In genomic region chr13:58157447-58158098, GRCm38 (mm10) we compare ENCODE assay signal across 8 mouse cellular contexts. TPM values are rescaled to one million over a fixed set of nuclear protein-coding genes. Genes with fewer than 3 reads are reported as not detected.
DNase-seq lines count a peak whose midpoint lies in the region; ATAC-seq and TF ChIP-seq lines count a peak whose summit lies in the region.

TSS of gene Idnk (plus strand) at chr13:58157649.

- TF ChIP-seq RAD21 in CH12.LX (IDR thresholded peaks at IDR 0.05; ENCODE audit: low read depth, low read length) = no peak

- peaks cover 5% of the 10 kb centered on the region; the same call in 1 of the 2 replicates for H3K79me2 ChIP-seq in CH12.LX (replicated peaks; ENCODE audit: control insufficient read depth, extremely low read depth, insufficient read depth, poor library complexity, severe bottlenecking)

- TF ChIP-seq CTCF in CH12.LX (conservative IDR thresholded peaks at IDR 0.05 in 1 of 2, IDR thresholded peaks at IDR 0.05 in 1 of 2; ENCODE audit: low read depth in 2 of 2, low read length in 2 of 2) = no peak

- TF ChIP-seq EP300 in CH12.LX (IDR thresholded peaks at IDR 0.05; ENCODE audit: low read length) = no peak

- TF ChIP-seq POLR2A in CH12.LX (IDR thresholded peaks at IDR 0.05; ENCODE audit: low read depth, low read length) = peak; percentile 81

- H3K4me1 ChIP-seq in CH12.LX (ENCODE audit: control insufficient read depth in 1 of 2, insufficient read depth in 2 of 2) = peaks cover 0 to 21% of the 10 kb centered on the region in 2 experiments; a peak in 2 of 4 replicates
- no peaks in the 10 kb centered on the region for H3K4me1 ChIP-seq in forebrain, embryonic 11.5 days (replicated peaks; ENCODE audit: control insufficient read depth, insufficient read depth, low read length)
- peaks cover 6% of the 10 kb centered on the region for H3K4me1 ChIP-seq in heart, embryonic 15.5 days (replicated peaks)
- H3K4me1 ChIP-seq in liver, embryonic 13.5 days (replicated peaks) = peaks cover 15% of the 10 kb centered on the region
- H3K4me1 ChIP-seq in stomach, embryonic 14.5 days (ENCODE audit: control insufficient read depth, insufficient read depth, low read length) = peaks cover 5% of the 10 kb centered on the region; the same call in 1 of the 2 replicates

- peak within 1 kb of the TSS; percentile 49 for H3K27ac ChIP-seq in CH12.LX (ENCODE audit: insufficient read depth, low read depth)
- H3K27ac ChIP-seq in forebrain, embryonic 11.5 days (ENCODE audit: low read depth, low read length) = 0 out of 2 replicates have a peak within 1 kb of the TSS, but pooled peaks have one; percentile 18
- peak within 1 kb of the TSS; percentile 72 for H3K27ac ChIP-seq in heart, embryonic 15.5 days
- H3K27ac ChIP-seq in liver, embryonic 13.5 days = peak within 1 kb of the TSS; percentile 75
- peak within 1 kb of the TSS; percentile 39; the same call in 1 of the 2 replicates for H3K27ac ChIP-seq in stomach, embryonic 14.5 days (ENCODE audit: low read length)

- DNase-seq in CH12.LX (ENCODE audit: extremely low read depth) = peak; percentile 73
- peak; percentile 67 for DNase-seq in c-Kit-positive CD71-positive TER-119-negative erythroid progenitor cells, embryonic 14.5 days (ENCODE audit: low read depth)
- DNase-seq in forebrain, embryonic 11.5 days (ENCODE audit: low spot score) = peak; percentile 93
- peak; percentile 93 for DNase-seq in kidney, postnatal 14 days
- DNase-seq in liver, embryonic 13.5 days = peak; percentile 87
- DNase-seq in natural killer cell, adult 2 months (ENCODE audit: low spot score in 2 of 2) = peak; percentile 74 to 75

- peak; percentile 89 for ATAC-seq in forebrain, embryonic 11.5 days (replicated peaks; ENCODE audit: low FRiP score)
- ATAC-seq in heart, embryonic 15.5 days (replicated peaks; ENCODE audit: insufficient number of reproducible peaks, insufficient read depth, low FRiP score, low read depth) = peak; percentile 86
- ATAC-seq in liver, embryonic 13.5 days (ENCODE audit: low read depth) = peak; percentile 90
- peak; percentile 88 for ATAC-seq in stomach, embryonic 14.5 days (ENCODE audit: insufficient number of reproducible peaks, insufficient read depth, low FRiP score, low read depth)

- H3K36me3 ChIP-seq in CH12.LX (replicated peaks in 1 of 2; ENCODE audit: control insufficient read depth in 1 of 2, insufficient read depth in 1 of 2, low read length in 1 of 2) = peaks cover 22 to 30% of the 10 kb centered on the region in 2 experiments
- peaks cover 10% of the 10 kb centered on the region for H3K36me3 ChIP-seq in forebrain, embryonic 11.5 days (ENCODE audit: control insufficient read depth, insufficient read depth, low read length)
- peaks cover 22% of the 10 kb centered on the region; the same call in 1 of the 2 replicates for H3K36me3 ChIP-seq in heart, embryonic 15.5 days
- peaks cover 24% of the 10 kb centered on the region for H3K36me3 ChIP-seq in liver, embryonic 13.5 days
- 0 out of 2 replicates have a peak, but pooled peaks cover 8% of the 10 kb centered on the region for H3K36me3 ChIP-seq in stomach, embryonic 14.5 days (ENCODE audit: control insufficient read depth, insufficient read depth, low read length)

- WGBS in forebrain, embryonic 11.5 days = 2% methylated on average over 30 of the region's 30 CpGs
- under 1% methylated on average over 30 of the region's 30 CpGs for WGBS in heart, embryonic 15.5 days
- under 1% methylated on average over 30 of the region's 30 CpGs for WGBS in liver, embryonic 13.5 days (ENCODE audit: insufficient replicate concordance)
- under 1% methylated on average over 30 of the region's 30 CpGs for WGBS in stomach, embryonic 14.5 days

- in situ Hi-C loops in CH12.LX (cut with MboI; ENCODE audit: low pct_ligation_motif_present, low pct_unique_long_range_greater_than_20kb, low sequenced_read_pairs) = loop anchor here (10.0 kb wide), 2 partner anchors 227 to 387 kb away; partner anchors contain the start of gene 2210016F16Rik

- peaks cover 17% of the 10 kb centered on the region for H3K9me3 ChIP-seq in CH12.LX (replicated peaks; ENCODE audit: low read length)
- H3K9me3 ChIP-seq in forebrain, embryonic 11.5 days (ENCODE audit: control insufficient read depth, low read length) = no peaks in the 10 kb centered on the region
- H3K9me3 ChIP-seq in heart, embryonic 15.5 days (replicated peaks) = 0 out of 2 replicates have a peak, but pooled peaks cover 5% of the 10 kb centered on the region
- H3K9me3 ChIP-seq in liver, embryonic 13.5 days (replicated peaks) = no peaks in the 10 kb centered on the region
- 0 out of 2 replicates have a peak, but pooled peaks cover 3% of the 10 kb centered on the region for H3K9me3 ChIP-seq in stomach, embryonic 14.5 days (ENCODE audit: control insufficient read depth, low read depth, low read length)

- no peaks in the 10 kb centered on the region for H3K27me3 ChIP-seq in CH12.LX (replicated peaks)
- H3K27me3 ChIP-seq in forebrain, embryonic 11.5 days (ENCODE audit: control insufficient read depth, insufficient read depth, low read length) = no peaks in the 10 kb centered on the region
- H3K27me3 ChIP-seq in heart, embryonic 15.5 days = no peaks in the 10 kb centered on the region
- no peaks in the 10 kb centered on the region for H3K27me3 ChIP-seq in liver, embryonic 13.5 days
- H3K27me3 ChIP-seq in stomach, embryonic 14.5 days (ENCODE audit: control insufficient read depth, insufficient read depth, low read length) = no peaks in the 10 kb centered on the region

- H3K4me2 ChIP-seq in CH12.LX (ENCODE audit: insufficient read depth, low read depth, poor library complexity, severe bottlenecking) = peak within 1 kb of the TSS; percentile 81
- peak within 1 kb of the TSS; percentile 98 for H3K4me2 ChIP-seq in forebrain, embryonic 11.5 days (ENCODE audit: low read depth, low read length, severe bottlenecking)
- peak within 1 kb of the TSS; percentile 95 for H3K4me2 ChIP-seq in heart, embryonic 15.5 days
- peak within 1 kb of the TSS; percentile 96 for H3K4me2 ChIP-seq in liver, embryonic 13.5 days
- peak within 1 kb of the TSS; percentile 78 for H3K4me2 ChIP-seq in stomach, embryonic 14.5 days (replicated peaks; ENCODE audit: low read depth, low read length)

- H3K9ac ChIP-seq in CH12.LX (ENCODE audit: insufficient read depth, low read depth) = peak within 1 kb of the TSS; percentile 62
- H3K9ac ChIP-seq in forebrain, embryonic 11.5 days (ENCODE audit: low read length) = peak within 1 kb of the TSS; percentile 76
- peak within 1 kb of the TSS; percentile 69 for H3K9ac ChIP-seq in heart, embryonic 15.5 days
- peak within 1 kb of the TSS; percentile 79 for H3K9ac ChIP-seq in liver, embryonic 13.5 days
- H3K9ac ChIP-seq in stomach, embryonic 14.5 days (replicated peaks; ENCODE audit: low read depth, low read length) = peak within 1 kb of the TSS; percentile 52

- H3K4me3 ChIP-seq in CH12.LX (replicated peaks in 1 of 3; ENCODE audit: low read depth in 2 of 3, low read length in 2 of 3, poor library complexity in 1 of 3) = peak within 1 kb of the TSS; percentile 81 to 99 (median 91)
- peak within 1 kb of the TSS; percentile 77 for H3K4me3 ChIP-seq in forebrain, embryonic 11.5 days (ENCODE audit: low read depth, low read length)
- peak within 1 kb of the TSS; percentile 92 for H3K4me3 ChIP-seq in heart, embryonic 15.5 days
- H3K4me3 ChIP-seq in liver, embryonic 13.5 days (replicated peaks) = peak within 1 kb of the TSS; percentile 83
- peak within 1 kb of the TSS; percentile 62 for H3K4me3 ChIP-seq in stomach, embryonic 14.5 days (ENCODE audit: low read depth, low read length)

- dilution Hi-C loops in CH12.LX (cut with MboI; ENCODE audit: extremely low pct_ligation_motif_present, extremely low pct_unique_long_range_greater_than_20kb, low sequenced_read_pairs) = no loop called here

TF ChIP-seq in CH12.LX, 34 proteins besides CTCF, POLR2A, EP300 and RAD21 (continues in another document):
- TF ChIP-seq MAFK (IDR thresholded peaks at IDR 0.05; ENCODE audit: insufficient replicate concordance, low read length) = no peak
- TF ChIP-seq JUND (conservative IDR thresholded peaks at IDR 0.05; ENCODE audit: low read depth, low read length) = no peak
- TF ChIP-seq MAZ (IDR thresholded peaks at IDR 0.05; ENCODE audit: low read depth, low read length) = no peak
- peak; percentile 38; the same call in 1 of the 2 replicates for TF ChIP-seq IRF4 (IDR thresholded peaks at IDR 0.05; ENCODE audit: low read depth, low read length)
- no peak for TF ChIP-seq SIN3A (IDR thresholded peaks at IDR 0.05; ENCODE audit: low read length)
- no peak for TF ChIP-seq SMC3 (IDR thresholded peaks at IDR 0.05; ENCODE audit: low read depth, low read length)
- no peak for TF ChIP-seq NRF1 (IDR thresholded peaks at IDR 0.05; ENCODE audit: low read depth, low read length)
- peak; percentile 45; the same call in 1 of the 2 replicates for TF ChIP-seq NELFE (IDR thresholded peaks at IDR 0.05; ENCODE audit: low read depth, low read length)
- TF ChIP-seq HCFC1 (IDR thresholded peaks at IDR 0.05; ENCODE audit: low read depth, low read length) = no peak
- no peak for TF ChIP-seq KAT2A (IDR thresholded peaks at IDR 0.05; ENCODE audit: insufficient replicate concordance, low read length)
- TF ChIP-seq ZMIZ1 (IDR thresholded peaks at IDR 0.05; ENCODE audit: low read depth, low read length) = no peak
- TF ChIP-seq MYC (IDR thresholded peaks at IDR 0.05; ENCODE audit: low read depth, low read length) = no peak
- TF ChIP-seq CHD2 (IDR thresholded peaks at IDR 0.05; ENCODE audit: low read length) = no peak
- no peak for TF ChIP-seq POLR2AphosphoS2 (IDR thresholded peaks at IDR 0.05; ENCODE audit: low read depth, low read length)
- TF ChIP-seq USF2 (conservative IDR thresholded peaks at IDR 0.05; ENCODE audit: low read depth, low read length) = no peak
- TF ChIP-seq E2F4 (IDR thresholded peaks at IDR 0.05; ENCODE audit: insufficient replicate concordance, low read depth, low read length) = no peak
- no peak for TF ChIP-seq ZNF384 (IDR thresholded peaks at IDR 0.05; ENCODE audit: low read depth, low read length)
- TF ChIP-seq GABPA (IDR thresholded peaks at IDR 0.05; ENCODE audit: insufficient replicate concordance, low read depth, low read length) = no peak
- 0 out of 2 replicates have a peak, but pooled peaks have one; percentile 2 for TF ChIP-seq MXI1 (IDR thresholded peaks at IDR 0.05; ENCODE audit: low read depth, low read length)
- TF ChIP-seq TCF12 (IDR thresholded peaks at IDR 0.05; ENCODE audit: low read depth, low read length) = peak; percentile 61
- TF ChIP-seq JUN (IDR thresholded peaks at IDR 0.05; ENCODE audit: insufficient read depth, low read depth, low read length) = no peak

RNA-seq across cellular contexts. Expression of gene Idnk, which starts in this region (rescaled TPM):
- total RNA-seq in CH12.LX (2012; rRNA removed) (31.7 and 32.0 TPM in 2 replicates), CH12.LX (2014; rRNA removed) (24.2 and 25.5 TPM in 2 replicates)
- 45.0 and 47.1 TPM in 2 replicates for polyA plus RNA-seq in CH12.LX (2012; ENCODE audit: insufficient read length, low read depth)
- polyA plus RNA-seq in forebrain, embryonic 11.5 days (2014; fragmentation: Nextera tagmentation; extraction: Ambion mirVana) = 41.6 and 45.8 TPM in 2 replicates
- polyA plus RNA-seq in heart, embryonic 15.5 days (2015; fragmentation: Nextera tagmentation; extraction: Ambion mirVana) = 29.5 and 30.3 TPM in 2 replicates
- polyA plus RNA-seq in liver, embryonic 13.5 days (2015; fragmentation: Nextera tagmentation; extraction: Ambion mirVana) = 21.8 and 26.3 TPM in 2 replicates
- polyA plus RNA-seq in stomach, embryonic 14.5 days (2014; fragmentation: Nextera tagmentation; extraction: Ambion mirVana) = 38.9 and 40.5 TPM in 2 replicates

Comparison
In these comparisons a context has a peak if more than half of its experiments do, and no peak if none do; other contexts are left out.
1. Peak in every context shown above with its lines: DNase-seq, ATAC-seq, H3K4me3 ChIP-seq and H3K27ac ChIP-seq.
2. H3K27ac ChIP-seq: peak in every context shown above with its lines; median percentile 75 in liver, embryonic 13.5 days; 72 in heart, embryonic 15.5 days; 49 in CH12.LX; 39 in stomach, embryonic 14.5 days; 18 in forebrain, embryonic 11.5 days.